Mouse (Mus musculus) erythroid progenitor cell, adult 5-6 weeks (primary cell): Measurements from ENCODE around the gene Inpp5d. TPM values are rescaled to one million over a fixed set of nuclear protein-coding genes. Genes with fewer than 3 reads are reported as not detected.

Experiments used
- ATAC-seq: replicated peaks from 2 replicates; pipeline ENCODE4 v1.8.0; 2016; ENCODE audit warnings: moderate number of reproducible peaks, mild to moderate bottlenecking, moderate TSS enrichment, inconsistent platforms; ENCODE audit not compliant: poor library complexity, low FRiP score, severe bottlenecking
- total RNA-seq, 2 experiments: library from RNA; stranded (forward) in 1 of 2; stranded (reverse) in 1 of 2; fragments of 150-400 nt in 1 of 2; fragments of 186-747, 209-891 nt in 1 of 2; gene quantifications; 2 replicates each; pipeline versions ENCODE4 v1.2.3 to v1.2.4; 2015 to 2017; ENCODE audit warnings: low replicate concordance in 2 of 2

Inpp5d gene
- total RNA-seq, 2 experiments from 2014 or later, result 15.1 to 23.1 TPM

DNA sequence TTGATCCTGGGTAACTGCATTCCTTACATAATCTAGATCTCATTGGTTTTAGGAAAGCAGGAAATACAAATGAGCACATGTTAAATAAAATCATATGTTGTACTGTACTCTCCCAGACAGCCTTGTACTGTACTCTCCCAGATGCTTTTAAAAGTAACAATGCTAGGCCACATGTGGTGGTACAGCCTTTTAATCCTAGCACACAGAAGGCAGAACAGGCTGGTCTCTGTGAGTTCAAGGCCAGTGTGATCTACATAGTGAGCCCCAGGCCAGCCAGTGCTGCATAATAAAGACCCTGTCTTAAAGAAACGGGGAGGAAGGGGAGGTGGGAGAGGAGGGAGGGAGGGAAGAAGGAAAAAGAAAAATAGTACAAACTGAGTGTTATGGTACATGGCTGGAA is 66.9 kb downstream of the Inpp5d start:
- ATAC-seq, result no peak

GRCm38 (mm10) chr1:87689661-87690341 is 69.7 kb downstream of the Inpp5d start:
- no peak for ATAC-seq

DNA sequence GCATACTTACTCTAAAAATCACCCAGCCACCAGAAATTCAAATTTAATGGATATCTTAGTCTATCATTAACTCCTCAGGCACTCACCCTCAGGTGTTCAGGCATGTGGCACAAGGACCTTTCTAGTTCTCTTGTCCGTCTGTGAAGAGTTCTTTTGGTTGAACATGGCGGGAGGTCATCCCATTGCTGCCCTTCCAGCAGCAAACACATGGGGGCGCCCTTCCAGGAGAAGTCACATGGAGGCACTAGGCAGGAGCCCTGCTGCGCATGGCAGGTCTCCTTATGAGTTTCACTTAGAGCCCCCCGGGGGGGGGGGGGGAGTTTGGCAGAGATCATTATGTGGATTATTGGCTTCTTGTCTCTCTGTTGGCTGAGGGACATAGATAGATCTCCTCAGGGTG is 76.2 kb downstream of the Inpp5d start:
- peak; percentile 84 for ATAC-seq

GRCm38 (mm10) chr1:87698010-87698409 is 77.9 kb downstream of the Inpp5d start:
- ATAC-seq, result no peak

- no peak for ATAC-seq
These were observed 79.9 kb downstream of the Inpp5d start for GRCm38 (mm10) chr1:87699890-87700448.

GRCm38 (mm10) chr1:87704230-87704629 is 84.1 kb downstream of the Inpp5d start:
- no peak for ATAC-seq

DNA sequence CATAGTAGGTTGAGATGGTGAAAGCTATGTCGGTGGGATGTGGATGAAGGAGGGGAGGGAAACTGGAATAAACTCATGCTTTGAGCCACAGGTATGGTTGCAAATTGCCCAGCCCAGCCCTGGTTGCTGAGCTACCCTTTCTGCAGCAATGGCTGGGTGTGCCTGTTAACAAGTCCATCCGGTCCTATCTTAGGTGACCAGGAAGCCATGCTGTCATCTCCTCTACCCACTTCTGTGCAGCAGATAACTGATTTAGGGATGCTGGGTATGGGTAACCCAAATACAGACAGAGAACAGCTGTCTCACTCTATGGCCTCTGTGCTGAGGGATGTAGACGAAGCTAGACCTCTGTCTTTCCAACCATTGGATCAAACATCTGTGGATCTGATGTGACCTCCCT is 86.2 kb downstream of the Inpp5d start:
- ATAC-seq, result peak; percentile 91

- no peak for ATAC-seq
These were observed 88.9 kb downstream of the Inpp5d start for GRCm38 (mm10) chr1:87709020-87709419.

DNA sequence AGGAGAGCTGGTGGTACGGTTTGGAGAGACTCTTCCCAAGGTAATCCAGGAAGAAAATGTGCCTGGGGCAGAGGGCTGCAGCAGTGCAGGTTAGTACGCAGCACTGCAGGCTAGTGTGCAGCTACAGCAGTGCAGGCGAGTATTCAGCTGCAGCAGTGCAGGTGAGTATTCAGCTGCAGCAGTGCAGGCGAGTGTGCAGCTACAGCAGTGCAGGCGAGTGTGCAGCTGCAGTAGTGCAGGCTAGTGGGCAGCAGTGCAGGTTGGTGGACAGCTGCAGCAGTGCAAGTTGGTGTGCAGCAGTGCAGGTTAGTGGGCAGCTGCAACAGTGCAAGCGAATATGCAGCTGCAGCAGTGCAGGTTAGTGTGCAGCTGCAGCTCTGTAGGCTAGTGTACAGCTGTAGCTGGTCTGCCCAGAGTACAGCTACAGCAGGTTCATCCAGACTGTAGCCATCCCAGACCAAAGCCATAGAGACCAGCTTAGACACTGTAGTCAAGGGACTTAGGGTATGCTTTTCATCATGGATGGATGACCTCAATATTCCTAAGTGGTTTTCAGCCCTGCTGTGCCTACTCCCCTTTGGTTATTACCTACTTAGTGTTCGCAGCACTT is 89.7 kb downstream of the Inpp5d start:
- ATAC-seq, result no peak

DNA sequence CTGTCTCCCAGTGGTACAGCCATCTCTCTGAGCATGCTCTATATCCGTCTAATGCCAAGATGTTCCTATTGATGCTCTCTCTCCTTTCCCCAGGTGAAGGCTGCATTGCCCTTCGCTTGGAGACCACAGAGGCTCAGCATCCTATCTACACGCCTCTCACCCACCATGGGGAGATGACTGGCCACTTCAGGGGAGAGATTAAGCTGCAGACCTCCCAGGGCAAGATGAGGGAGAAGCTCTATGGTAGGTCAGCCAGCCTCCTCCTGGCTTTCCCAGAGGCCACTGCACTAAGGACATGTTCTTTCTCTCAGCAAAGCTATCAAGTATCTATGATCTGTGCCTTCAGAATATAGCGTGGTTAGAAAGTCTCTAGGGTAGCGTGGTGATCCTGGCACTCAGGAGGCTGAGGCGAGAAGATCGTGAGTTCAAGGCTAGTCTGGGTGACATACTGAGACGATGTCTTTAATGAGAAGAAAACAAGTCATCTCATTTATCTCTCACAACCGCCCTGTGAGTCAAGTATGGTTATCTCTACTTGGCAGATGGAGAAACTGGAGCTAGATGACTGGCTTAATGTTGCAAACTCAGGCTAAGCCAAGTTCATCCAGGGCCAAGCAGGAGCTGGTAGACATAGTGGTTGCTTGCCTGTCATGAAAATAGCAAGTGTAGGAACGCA is 92.0 kb downstream of the Inpp5d start:
- ATAC-seq, result peak; percentile 86

- peak; percentile 66 for ATAC-seq
These were observed 92.5 kb downstream of the Inpp5d start for GRCm38 (mm10) chr1:87712614-87712971.

DNA sequence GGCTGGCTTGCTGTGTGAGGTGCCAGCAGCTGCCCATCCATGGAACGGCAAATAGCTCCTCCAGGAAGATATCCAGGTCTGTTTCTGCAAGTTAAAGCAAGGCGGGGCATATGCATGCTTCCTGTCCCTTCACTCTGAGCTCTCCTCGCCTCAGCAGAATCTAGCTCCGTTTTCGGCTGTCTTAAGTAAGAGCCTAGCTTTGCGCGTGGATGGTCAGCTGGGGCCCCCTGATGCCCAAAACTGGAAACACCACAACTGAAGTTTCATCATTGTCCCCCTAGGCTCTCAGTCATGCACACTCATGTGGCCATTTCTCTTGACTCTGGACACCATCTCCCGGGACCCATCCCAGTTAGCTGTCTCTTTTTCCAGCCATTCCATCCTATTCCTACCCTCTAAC is 101.3 kb downstream of the Inpp5d start:
- peak; percentile 60 for ATAC-seq

DNA sequence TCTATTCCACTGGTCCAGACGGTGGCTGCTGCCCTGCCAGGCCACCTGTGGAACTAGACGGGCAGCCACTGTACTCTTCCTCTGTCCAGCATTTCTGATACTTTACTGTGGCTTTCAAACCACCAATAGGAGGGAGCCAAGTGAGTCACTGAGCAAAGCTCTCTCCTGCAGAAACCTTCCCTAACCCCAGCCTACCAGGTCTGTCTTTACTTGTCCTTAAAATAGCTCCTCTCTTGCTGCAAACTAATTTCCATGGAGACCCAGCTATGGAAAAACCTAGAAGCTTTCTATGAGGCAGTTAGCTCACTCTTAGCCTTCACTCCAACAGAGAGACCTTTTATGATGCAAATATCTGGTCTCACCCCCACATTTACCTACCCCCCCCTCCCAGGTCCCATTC is 102.0 kb downstream of the Inpp5d start:
- ATAC-seq, result no peak

- no peak for ATAC-seq
These were observed 103.2 kb downstream of the Inpp5d start for GRCm38 (mm10) chr1:87723351-87723750.

GRCm38 (mm10) chr1:87729070-87729469 is 109.0 kb downstream of the Inpp5d start:
- ATAC-seq, result no peak

- ATAC-seq, result no peak
These were observed 109.7 kb downstream of the Inpp5d start for GRCm38 (mm10) chr1:87729850-87730249.

GRCm38 (mm10) chr1:87730271-87730670 is 110.2 kb downstream of the Inpp5d start:
- no peak for ATAC-seq

DNA sequence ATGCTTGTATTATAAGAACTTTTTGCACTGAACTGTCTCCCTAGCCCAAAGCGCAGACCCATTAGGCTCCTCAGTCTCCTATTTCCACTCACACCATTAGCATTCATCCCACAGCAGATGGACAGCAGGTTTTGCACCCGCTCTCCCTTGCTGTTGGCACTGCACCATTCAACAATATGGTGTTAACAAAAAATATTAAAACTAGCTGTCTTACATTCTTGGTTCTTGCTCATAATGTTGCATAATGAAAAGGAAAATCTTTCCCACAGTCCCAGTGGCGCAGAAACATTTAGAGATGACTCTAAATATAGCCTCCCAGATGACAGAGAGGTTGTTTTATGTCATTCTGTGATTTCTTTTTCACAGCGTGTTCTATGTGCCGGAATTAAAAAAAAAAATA is 113.1 kb downstream of the Inpp5d start:
- no peak for ATAC-seq

DNA sequence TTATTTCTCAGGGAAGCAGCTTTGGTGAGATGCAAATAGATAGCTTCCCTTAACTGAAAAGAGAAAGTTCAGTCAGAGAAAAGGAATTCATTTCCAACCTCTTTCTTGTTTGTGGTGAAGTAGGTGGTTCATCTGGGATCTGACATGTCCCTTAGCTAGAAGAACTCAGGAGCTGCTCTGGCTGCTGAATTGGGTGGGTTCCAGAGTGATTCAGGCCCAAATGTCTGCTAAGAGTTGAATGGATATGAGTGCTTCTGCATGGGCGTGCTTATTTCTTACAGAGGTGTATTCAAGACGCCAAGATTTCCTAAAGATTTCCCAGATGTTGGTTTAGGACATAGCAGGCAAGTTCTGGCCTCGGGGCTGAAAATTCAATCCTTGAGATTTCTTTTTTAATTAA is 114.0 kb downstream of the Inpp5d start:
- no peak for ATAC-seq

GRCm38 (mm10) chr1:87740584-87741290 is 120.6 kb downstream of the Inpp5d start:
- 0 out of 2 replicates have a peak, but pooled peaks have one; percentile 30 for ATAC-seq
